Mouse (Mus musculus) midbrain, embryonic 14.5 days (tissue): ENCODE data around the gene Foxo3. TPM values are rescaled to one million over a fixed set of nuclear protein-coding genes. Genes with fewer than 3 reads are reported as not detected.

Experiments
- ATAC-seq: fragments of 200-750 bp; cut with Nextera tagmentation; 2 replicates; pipeline ENCODE4 v1.8.0; 2017; ENCODE audit warnings: moderate number of reproducible peaks, moderate library complexity; ENCODE audit not compliant: low FRiP score, low TSS enrichment
- DNase-seq: peaks from one replicate; pipeline ENCODE4 v3.0.0-alpha.2; 2015
- H3K27ac ChIP-seq: fragments of 300-500 bp; sonication (generic); replicated peaks from 2 replicates; pipeline ENCODE4 v1.5.1; 2014; ENCODE audit warnings: mild to moderate bottlenecking, low read depth, low read length, moderate library complexity
- H3K27me3 ChIP-seq: fragments of 300-500 bp; sonication (generic); 2 replicates; pipeline ENCODE4 v1.6.1; 2014; ENCODE audit warnings: low read length, control low read depth, mixed read lengths; ENCODE audit not compliant: control insufficient read depth, insufficient read depth
- H3K36me3 ChIP-seq: fragments of 300-500 bp; sonication (generic); 2 replicates; pipeline ENCODE4 v1.6.1; 2014; ENCODE audit warnings: low read length, control low read depth; ENCODE audit not compliant: control insufficient read depth, insufficient read depth
- H3K4me1 ChIP-seq: fragments of 300-500 bp; sonication (generic); 2 replicates; pipeline ENCODE4 v1.6.1; 2014; ENCODE audit warnings: mild to moderate bottlenecking, antibody characterized with exemption, low read length, control low read depth; ENCODE audit not compliant: control insufficient read depth, insufficient read depth
- H3K4me2 ChIP-seq: fragments of 300-500 bp; sonication (generic); 2 replicates; pipeline ENCODE4 v1.6.1; 2014; ENCODE audit warnings: mild to moderate bottlenecking, low read length, moderate library complexity
- H3K4me3 ChIP-seq: fragments of 300-500 bp; sonication (generic); replicated peaks from 2 replicates; pipeline ENCODE4 v1.5.1; 2014; ENCODE audit warnings: low read depth, low read length
- H3K9ac ChIP-seq: fragments of 300-500 bp; sonication (generic); replicated peaks from 2 replicates; pipeline ENCODE4 v1.6.1; 2014; ENCODE audit warnings: mild to moderate bottlenecking, low read length, moderate library complexity
- H3K9me3 ChIP-seq: fragments of 300-500 bp; sonication (generic); 2 replicates; pipeline ENCODE4 v1.6.1; 2016; ENCODE audit warnings: low read length, control low read depth, mixed read lengths; ENCODE audit not compliant: control insufficient read depth
- WGBS: fragments of 180-500 bp; shearing (Covaris S2); extraction: QIAGEN DNeasy Blood & Tissue Kit; methylation state at CpG from one replicate; pipeline ENCODE4 v1.1.7; 2014; 5-methylcytosine and 5-hydroxymethylcytosine counted together
- polyA plus RNA-seq: library from polyadenylated mRNA; unstranded; fragments of >200 nt; fragmentation: Nextera tagmentation; extraction: Ambion mirVana; gene quantifications from 2 replicates; pipeline ENCODE4 v1.2.1, GENCODE M21; 2014

Foxo3 gene
- polyA plus RNA-seq, 1 experiment from 2014 or later = 6.0 TPM

- 8% methylated on average over 21 of the region's 21 CpGs for WGBS
- H3K9me3 ChIP-seq = no peaks in the 10 kb centered on the region
Measured at GRCm38 (mm10) chr10:42273760-42274691, 2.5 kb downstream of the Foxo3 start.

GRCm38 (mm10) chr10:42273403-42273759 is 3.2 kb downstream of the Foxo3 start:
- ATAC-seq = no peak
- Histone ChIP-seq H3K36me3 (no peaks in the 10 kb centered on the region), H3K27me3 (peaks cover 7% of the 10 kb centered on the region; the same call in 1 of the 2 replicates), H3K9ac (no peak overlapping the region), H3K9me3 (no peaks in the 10 kb centered on the region), H3K4me1 (peaks cover 13% of the 10 kb centered on the region), H3K27ac (no peak overlapping the region), H3K4me3 (0 out of 2 replicates have a peak overlapping the region, but pooled peaks have one; percentile 80), H3K4me2 (peak overlapping the region; percentile 98)
- 67% methylated on average over 6 of the region's 6 CpGs for WGBS
- DNase-seq = no peak

More at GRCm38 (mm10) chr10:42273760-42274691, 2.5 kb downstream of the Foxo3 start:
- Histone ChIP-seq H3K4me2 (peak overlapping the region; percentile 98), H3K36me3 (no peaks in the 10 kb centered on the region), H3K9ac (peak overlapping the region; percentile 75), H3K4me1 (peaks cover 13% of the 10 kb centered on the region), H3K27me3 (peaks cover 7% of the 10 kb centered on the region; the same call in 1 of the 2 replicates), H3K27ac (no peak overlapping the region), H3K4me3 (peak overlapping the region; percentile 80)
- ATAC-seq (no peak), DNase-seq (peak; percentile 34)

DNA sequence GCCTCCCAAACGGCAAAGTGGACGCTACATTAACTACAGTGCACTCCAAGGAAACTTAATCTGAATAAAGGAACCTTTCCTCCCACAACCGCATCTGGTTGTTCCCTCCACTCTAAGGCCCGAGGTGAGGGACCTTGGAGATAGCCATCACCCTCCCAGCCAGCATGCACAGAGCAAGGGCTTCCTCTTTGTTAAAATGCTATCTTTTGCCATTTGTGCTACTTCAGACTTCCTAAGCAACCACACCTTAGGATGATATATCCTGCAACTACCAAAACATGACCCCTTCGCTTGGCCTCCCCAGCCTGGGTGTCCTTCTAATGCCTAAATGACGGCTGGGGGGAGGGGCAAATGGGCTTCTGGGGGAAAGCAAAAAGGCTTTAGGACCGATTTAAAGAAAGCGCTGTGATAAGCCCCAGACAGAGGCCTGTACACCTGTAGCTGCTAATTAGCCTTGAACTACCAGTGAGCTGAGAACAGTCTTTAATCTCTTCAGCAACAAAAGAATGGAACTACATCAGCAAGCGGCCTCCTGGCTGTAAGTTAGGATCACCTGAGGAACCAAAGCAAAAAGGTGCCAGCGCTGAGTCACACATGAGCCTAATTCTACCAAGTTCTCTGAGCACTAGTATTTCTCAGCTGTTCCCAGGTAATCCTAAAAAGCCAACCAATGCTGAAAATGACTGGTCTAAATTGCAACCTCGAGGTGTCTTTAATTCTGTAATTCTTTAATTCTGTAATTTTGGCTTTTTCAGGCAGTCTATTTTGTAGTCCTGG is 4.9 kb downstream of the Foxo3 start:
- Histone ChIP-seq H3K4me2 (no peak overlapping the region), H3K4me1 (peaks cover 13% of the 10 kb centered on the region), H3K4me3 (no peak overlapping the region), H3K36me3 (no peaks in the 10 kb centered on the region), H3K27ac (no peak overlapping the region), H3K9me3 (no peaks in the 10 kb centered on the region), H3K27me3 (peaks cover 7% of the 10 kb centered on the region; the same call in 1 of the 2 replicates), H3K9ac (no peak overlapping the region)
- WGBS = 59% methylated on average over 11 of the region's 11 CpGs
- no peak for ATAC-seq
- no peak for DNase-seq

DNA sequence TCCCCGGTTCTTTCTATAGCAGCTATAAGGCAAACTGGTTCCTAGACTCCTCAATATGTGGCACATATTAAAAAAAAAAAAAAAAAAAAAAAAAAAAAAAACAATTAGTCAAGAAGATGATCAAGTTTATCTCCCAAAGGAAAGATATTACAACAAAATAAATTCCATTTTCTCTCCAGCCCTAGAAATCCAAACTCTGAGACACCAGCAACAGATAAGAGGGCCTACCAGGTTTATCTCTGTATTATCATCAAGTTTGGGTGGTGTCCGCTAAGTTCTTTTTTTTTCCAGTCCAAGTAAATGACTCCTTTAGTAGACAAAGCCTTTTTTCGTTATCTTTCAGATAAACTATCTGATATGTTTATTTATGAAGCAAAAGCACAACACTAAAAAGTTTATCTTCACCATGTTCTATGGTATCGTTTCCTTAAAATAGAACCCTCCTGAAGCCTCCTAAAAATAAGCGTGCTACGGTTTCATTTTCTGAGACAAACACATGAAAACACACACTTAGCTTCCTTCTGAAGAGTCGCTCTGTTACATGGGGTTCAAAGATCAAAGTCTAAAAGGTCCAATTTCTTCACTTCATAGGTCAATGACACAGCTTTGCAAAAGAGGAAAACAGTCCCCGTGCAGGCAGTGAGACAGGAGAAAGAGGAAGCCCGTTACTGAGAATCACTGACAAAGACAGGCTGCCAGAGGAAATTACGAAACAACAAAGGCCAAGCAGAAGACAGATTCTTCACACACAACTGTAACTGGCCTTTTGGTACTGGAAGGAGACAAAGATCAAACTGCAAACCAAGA is 6.1 kb downstream of the Foxo3 start:
- ATAC-seq (no peak), DNase-seq (no peak)
- H3K36me3 ChIP-seq = peaks cover 9% of the 10 kb centered on the region; the same call in 1 of the 2 replicates
- 78% methylated on average over 10 of the region's 10 CpGs for WGBS
- no peaks in the 10 kb centered on the region for H3K9me3 ChIP-seq
- H3K4me2 ChIP-seq = no peak overlapping the region
- H3K27me3 ChIP-seq = peaks cover 7% of the 10 kb centered on the region; the same call in 1 of the 2 replicates
- peaks cover 13% of the 10 kb centered on the region for H3K4me1 ChIP-seq
- H3K4me3 ChIP-seq = no peak overlapping the region
- H3K9ac ChIP-seq = no peak overlapping the region
- H3K27ac ChIP-seq = no peak overlapping the region

- WGBS = 76% methylated on average over 15 of the region's 15 CpGs
- no peak for ATAC-seq
- Histone ChIP-seq H3K9me3 (no peaks in the 10 kb centered on the region), H3K4me1 (peaks cover 8% of the 10 kb centered on the region; the same call in 1 of the 2 replicates), H3K36me3 (peaks cover 9% of the 10 kb centered on the region; the same call in 1 of the 2 replicates), H3K4me2 (no peak overlapping the region), H3K4me3 (no peak overlapping the region), H3K9ac (no peak overlapping the region), H3K27ac (no peak overlapping the region), H3K27me3 (no peaks in the 10 kb centered on the region; the same call in 1 of the 2 replicates)
- DNase-seq = no peak
Measured at GRCm38 (mm10) chr10:42269281-42270025, 7.1 kb downstream of the Foxo3 start.

DNA sequence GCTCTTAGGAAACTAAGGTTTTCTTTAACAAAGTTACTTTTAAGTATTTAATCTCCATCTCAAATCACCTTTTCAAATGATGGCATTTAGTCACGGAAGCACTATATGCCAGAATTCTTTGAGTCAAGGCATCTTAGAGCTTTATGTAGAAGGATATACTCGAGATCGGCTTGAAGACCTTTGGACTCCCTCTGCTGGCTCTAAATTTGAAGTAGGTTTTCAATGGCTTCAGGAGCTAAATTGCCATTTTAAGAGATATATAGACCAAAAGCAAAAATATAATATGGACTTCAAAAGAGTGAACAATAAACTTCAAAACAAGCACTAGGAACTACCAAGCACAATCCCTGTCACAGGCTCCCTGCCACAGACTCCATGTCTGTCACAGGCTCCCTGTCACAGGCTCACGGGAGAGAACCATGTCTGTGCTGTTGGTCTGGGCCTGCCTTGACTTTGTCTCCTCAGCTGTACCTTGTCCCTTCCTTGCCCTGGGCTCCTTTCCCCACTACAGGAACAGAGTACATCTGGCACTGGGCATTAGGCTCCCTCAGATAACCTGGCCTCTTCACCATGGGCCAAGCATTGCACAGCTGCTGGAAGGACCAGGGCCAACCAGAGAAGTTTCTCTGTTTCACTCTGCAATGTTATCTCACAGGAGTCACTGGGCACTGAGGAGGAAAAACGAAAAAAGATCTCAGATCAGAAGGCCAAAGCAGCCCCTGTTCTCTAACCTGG is 8.6 kb downstream of the Foxo3 start:
- Histone ChIP-seq H3K4me1 (no peaks in the 10 kb centered on the region), H3K27me3 (no peaks in the 10 kb centered on the region), H3K27ac (no peak overlapping the region), H3K9me3 (no peaks in the 10 kb centered on the region), H3K4me3 (no peak overlapping the region), H3K4me2 (no peak overlapping the region), H3K36me3 (peaks cover 9% of the 10 kb centered on the region; the same call in 1 of the 2 replicates), H3K9ac (no peak overlapping the region)
- no peak for ATAC-seq
- 76% methylated on average over 5 of the region's 5 CpGs for WGBS
- peak; percentile 36 for DNase-seq

- Histone ChIP-seq H3K27ac (no peak overlapping the region), H3K9ac (no peak overlapping the region), H3K27me3 (no peaks in the 10 kb centered on the region), H3K36me3 (peaks cover 9% of the 10 kb centered on the region; the same call in 1 of the 2 replicates), H3K4me2 (no peak overlapping the region), H3K4me3 (no peak overlapping the region), H3K4me1 (no peaks in the 10 kb centered on the region), H3K9me3 (no peaks in the 10 kb centered on the region)
- 93% methylated on average over 11 of the region's 11 CpGs for WGBS
- no peak for DNase-seq
- ATAC-seq = no peak
Measured at GRCm38 (mm10) chr10:42265021-42265689, 11.4 kb downstream of the Foxo3 start.
